Mouse (Mus musculus) spleen, adult 18-20 months (tissue): Measurements from ENCODE around the gene Slc16a11.

Experiments
- DNase-seq, 2 experiments: peaks; one replicate each; pipeline ENCODE4 v3.0.0; 2022; ENCODE audit warnings: mixed read lengths in 2 of 2

Gene Slc16a11

DNA sequence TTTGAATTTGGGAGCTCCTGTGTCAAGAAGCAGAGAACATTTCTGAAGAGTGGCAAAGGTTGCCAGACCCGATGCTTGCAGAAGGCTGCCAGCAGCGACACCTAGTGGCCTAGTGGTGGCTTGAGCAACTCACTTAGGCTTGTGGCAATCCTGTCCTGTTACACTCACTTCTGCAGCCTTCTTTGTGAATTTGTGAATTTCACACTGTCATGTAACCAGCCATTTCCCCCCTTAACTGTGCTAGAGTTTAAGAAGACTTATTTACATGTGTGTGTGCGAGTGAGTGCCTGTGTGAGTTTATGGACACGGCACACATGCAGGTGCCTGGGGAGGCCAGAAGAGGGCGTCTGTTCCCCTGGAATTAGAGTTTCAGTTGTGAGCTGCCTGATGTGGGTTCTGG, 10.9 kb upstream of the Slc16a11 start:
- DNase-seq, result peak; percentile 46 to 77

DNA sequence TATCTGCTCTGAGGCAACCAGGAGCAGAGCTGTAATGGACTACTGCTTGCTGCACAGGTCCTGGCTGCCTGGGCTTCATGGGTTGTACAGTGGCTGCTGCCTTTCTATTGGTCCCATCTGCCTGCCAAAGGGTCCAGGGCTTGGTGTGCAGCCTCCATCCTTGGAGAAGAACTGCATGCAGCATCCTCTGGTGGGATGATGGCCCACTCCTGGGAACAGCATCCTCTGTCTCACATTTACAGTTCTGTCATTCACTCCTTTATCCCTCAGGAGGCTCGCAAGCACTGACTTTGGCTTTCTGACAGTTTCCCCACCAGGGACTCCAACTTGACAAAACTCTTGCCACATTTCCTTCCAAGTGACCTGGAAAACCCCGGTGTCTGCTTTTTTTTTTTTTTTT, 5.8 kb upstream of the Slc16a11 start:
- no peak for DNase-seq

GRCm38 (mm10) chr11:70207283-70207682, 5.3 kb upstream of the Slc16a11 start:
- no peak for DNase-seq

- DNase-seq, result no peak
Measured at GRCm38 (mm10) chr11:70208778-70209388, 3.7 kb upstream of the Slc16a11 start.

DNA sequence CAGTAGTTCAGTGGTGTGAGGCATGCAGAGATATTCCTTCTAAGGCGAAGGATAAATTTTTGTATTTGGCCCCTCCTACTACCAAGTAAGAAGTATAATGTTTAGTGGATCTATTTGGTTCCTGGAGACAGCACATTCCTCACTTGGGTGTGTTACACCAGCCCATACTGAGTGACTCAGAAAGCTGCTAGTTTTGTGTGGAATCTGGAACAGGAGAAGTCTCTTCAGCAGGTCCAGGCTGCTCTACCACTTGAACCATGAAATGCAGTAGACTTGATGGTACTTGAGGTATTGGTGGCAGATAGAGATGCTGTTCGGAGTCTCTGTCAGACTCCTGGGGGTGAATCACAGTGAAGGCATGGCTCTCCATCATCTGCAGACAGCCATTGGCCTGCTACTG, 1.9 kb upstream of the Slc16a11 start:
- no peak for DNase-seq

- DNase-seq, result no peak
Measured at GRCm38 (mm10) chr11:70211972-70212371, 580 bp upstream of the Slc16a11 start.

- peak in 1 of 2 experiments; percentile 61 for DNase-seq
Measured at GRCm38 (mm10) chr11:70212896-70213295, 344 bp downstream of the Slc16a11 start.

- DNase-seq, result no peak
Measured at GRCm38 (mm10) chr11:70213736-70214135, 1.2 kb downstream of the Slc16a11 start.

- no peak for DNase-seq
Measured at GRCm38 (mm10) chr11:70214191-70214855, 1.8 kb downstream of the Slc16a11 start.

DNA sequence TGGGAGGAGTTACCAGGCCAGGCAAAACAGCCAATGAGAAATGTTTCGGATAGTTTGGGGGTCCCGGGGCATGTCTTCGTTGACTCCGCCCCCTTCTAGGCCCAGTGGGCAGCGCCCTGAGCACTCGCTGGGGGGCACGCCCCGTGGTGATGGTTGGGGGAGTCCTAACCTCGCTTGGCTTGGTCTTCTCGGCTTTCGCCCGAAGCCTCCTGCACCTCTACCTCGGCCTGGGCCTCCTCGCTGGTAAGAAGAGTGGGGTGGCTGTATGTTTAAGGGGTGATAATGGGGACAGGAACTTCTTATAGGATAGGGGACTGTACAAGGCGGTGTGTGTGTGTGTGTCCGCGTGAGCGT, 2.3 kb downstream of the Slc16a11 start:
- no peak for DNase-seq

DNA sequence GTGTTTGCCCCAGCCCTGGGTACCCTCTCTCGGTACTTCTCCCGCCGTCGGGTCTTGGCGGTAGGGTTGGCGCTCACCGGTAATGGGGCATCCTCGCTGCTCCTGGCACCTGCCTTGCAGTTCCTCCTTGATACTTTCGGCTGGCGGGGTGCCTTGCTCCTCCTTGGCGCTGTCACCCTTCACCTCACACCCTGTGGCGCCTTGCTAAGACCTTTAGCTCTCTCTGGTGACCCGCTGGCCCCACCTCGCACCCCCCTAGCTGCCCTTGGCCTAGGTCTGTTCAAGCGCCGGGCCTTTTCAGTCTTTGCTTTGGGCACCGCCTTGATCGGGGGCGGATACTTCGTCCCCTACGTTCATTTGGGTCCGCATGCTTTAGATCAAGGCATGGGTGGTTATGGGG, 2.7 kb downstream of the Slc16a11 start:
- no peak for DNase-seq

GRCm38 (mm10) chr11:70216103-70216502, 3.6 kb downstream of the Slc16a11 start:
- DNase-seq, result no peak

DNA sequence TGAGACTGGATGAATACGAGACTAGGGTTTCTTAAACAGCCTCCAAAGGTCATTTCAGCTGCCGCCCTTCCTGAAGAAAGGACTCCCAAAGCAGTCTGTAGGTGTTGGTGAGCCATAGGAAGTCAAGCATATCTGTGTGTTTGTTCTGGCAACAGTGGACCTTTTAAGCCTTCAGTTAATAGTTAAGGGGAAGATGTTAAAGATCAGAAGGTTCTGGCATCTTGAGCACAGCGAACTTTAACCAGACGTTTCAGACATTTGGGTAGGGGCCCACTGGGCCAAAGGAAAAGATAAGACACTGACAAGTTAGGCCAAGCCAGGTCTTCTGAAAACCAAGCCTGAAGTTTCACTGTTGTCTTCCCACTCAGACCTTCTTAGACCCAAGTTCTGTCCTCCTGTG, 5.5 kb downstream of the Slc16a11 start:
- DNase-seq, result no peak

GRCm38 (mm10) chr11:70218741-70219470, 6.4 kb downstream of the Slc16a11 start:
- DNase-seq, result no peak

DNA sequence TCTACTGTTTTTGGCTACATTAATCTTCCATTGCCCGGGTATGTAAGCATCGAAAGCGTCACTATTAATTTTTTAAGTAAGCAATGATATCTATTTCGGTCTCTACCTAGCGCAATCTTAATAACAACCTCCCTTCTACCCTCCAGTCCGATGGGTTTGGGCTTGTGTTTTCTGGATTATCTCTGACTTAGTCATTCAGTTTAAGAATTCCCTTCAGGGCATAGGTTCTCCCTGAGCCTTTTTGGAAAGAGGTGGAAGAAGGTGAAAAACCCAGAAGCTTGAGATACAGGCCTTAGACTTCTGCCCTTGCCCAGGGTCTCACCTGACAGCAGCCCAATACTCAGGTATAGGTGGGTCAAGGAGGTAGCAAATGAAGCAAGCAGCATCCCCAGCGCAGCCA, 7.3 kb downstream of the Slc16a11 start:
- no peak for DNase-seq

- DNase-seq, result no peak
Measured at GRCm38 (mm10) chr11:70220323-70220722, 7.8 kb downstream of the Slc16a11 start.

GRCm38 (mm10) chr11:70220731-70221602, 8.4 kb downstream of the Slc16a11 start, which contains the start of gene Slc16a13:
Gene Slc16a13, minus strand, starts transcription at chr11:70221064.
- peak; percentile 87 to 88 for DNase-seq

DNA sequence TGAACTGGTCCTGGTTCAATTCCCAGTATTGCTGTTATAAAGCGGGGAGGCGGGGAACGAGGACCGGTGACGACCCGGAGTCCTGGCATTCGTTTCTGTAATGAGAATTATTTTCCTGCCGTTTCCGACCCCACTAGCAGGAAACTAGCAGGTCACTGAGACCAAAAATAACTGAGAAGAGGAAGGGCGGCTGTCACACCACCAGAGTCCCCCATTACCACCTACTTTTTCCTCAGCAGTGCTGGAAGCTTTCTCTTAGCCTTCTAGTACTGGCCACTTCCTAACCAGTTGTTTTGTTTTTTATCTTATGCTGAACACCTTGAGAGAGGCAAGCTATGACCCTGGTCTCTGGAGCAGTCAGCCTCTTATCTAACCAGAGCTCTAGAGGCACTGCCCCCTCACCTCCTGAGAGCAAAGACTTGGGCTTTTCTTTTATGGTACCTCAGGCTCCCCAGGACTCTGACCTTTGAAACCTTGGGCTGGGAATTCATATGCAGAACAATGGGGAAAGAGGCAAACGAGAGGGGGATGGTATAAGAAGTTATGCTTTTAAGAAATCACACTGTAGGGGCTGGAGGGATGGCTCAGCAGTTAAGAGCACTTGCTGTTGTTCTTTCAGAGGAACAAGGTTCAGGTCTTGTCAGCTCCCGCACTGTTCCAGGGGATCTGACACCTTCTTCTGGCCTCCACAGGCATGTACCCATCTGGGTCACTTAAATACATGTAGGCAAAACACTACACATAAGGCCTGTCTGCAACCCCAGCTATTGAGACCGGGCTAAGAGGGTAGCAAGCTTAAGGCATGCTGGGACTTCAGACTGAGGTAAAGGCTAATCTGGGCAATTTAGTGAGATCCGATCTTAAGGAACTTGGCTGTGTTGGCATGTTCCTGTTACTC, 9.3 kb downstream of the Slc16a11 start:
- DNase-seq, result peak in 1 of 2 experiments; percentile 7

GRCm38 (mm10) chr11:70223724-70224123, 11.2 kb downstream of the Slc16a11 start:
- DNase-seq, result no peak

DNA sequence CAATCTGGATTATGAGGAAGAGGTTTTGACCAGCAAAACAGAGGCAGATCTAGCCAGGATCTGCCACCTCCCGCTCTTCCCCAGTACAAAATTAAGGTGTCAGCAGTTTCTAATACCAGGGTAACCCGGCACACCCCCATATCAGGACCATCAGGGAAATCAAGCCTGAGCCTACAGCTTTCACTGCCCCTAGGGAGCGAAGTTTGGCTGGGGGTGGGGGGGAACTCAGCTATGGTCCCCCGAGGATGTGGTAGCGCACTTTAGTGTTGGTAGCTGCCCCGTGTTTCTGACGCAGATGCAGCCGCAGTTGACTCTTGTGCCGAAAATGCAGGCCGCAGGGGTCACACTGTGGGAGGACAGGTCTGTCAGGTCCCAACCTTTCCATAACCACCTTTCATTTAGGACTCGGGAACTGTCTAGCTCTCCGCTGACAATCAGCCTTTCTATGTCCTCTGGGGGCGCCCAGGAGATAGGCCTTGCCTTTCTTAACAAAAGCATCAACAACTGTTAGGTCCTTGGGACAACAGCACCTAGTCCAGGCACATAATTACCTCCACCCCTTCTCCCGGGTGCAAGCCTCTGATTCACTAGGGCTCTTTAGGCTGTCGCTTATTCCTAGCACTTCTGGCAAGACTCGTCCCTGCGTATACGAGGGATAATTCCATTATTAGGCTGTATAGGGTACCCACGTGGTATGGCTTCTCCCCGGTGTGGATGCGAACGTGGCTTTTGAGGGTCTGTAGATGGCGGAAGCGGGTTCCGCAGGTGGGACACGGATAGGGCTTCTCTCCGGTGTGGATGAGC, 13.4 kb downstream of the Slc16a11 start:
- no peak for DNase-seq

DNA sequence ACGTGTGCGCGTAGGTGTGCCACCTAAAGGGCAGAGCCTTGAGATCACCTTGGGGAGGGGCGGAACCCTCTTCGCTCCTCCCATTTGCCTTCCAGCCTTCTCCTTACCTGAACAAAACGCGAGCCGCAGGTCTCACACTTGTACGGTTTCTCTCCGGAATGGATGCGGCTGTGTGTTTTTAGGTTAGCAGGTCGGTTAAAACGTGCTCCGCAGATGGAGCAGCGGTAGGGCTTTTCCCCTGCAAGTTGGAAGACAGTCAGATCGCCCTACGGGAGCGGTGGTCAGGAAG, 14.0 kb downstream of the Slc16a11 start:
- no peak for DNase-seq
